Mouse (Mus musculus) lung, embryonic 14.5 days (tissue): ENCODE results near the gene Metap2. TPM values are rescaled to one million over a fixed set of nuclear protein-coding genes. Genes with fewer than 3 reads are reported as not detected.

ENCODE experiments used
- ATAC-seq: fragments of 200-750 bp; cut with Nextera tagmentation; 2 replicates; pipeline ENCODE4 v1.8.0; 2017; ENCODE audit warnings: mild to moderate bottlenecking, moderate TSS enrichment, moderate library complexity; ENCODE audit not compliant: insufficient read depth
- DNase-seq: peaks from one replicate; pipeline ENCODE4 v3.0.0-alpha.2; 2015
- H3K27ac ChIP-seq: fragments of 300-500 bp; sonication (generic); 2 replicates; pipeline ENCODE4 v1.5.1; 2014; ENCODE audit warnings: low read depth, mild to moderate bottlenecking, moderate library complexity
- H3K27me3 ChIP-seq: fragments of 300-500 bp; sonication (generic); 2 replicates; pipeline ENCODE4 v1.6.1; 2014; ENCODE audit warnings: low read length, control low read depth; ENCODE audit not compliant: insufficient read depth
- H3K36me3 ChIP-seq: fragments of 300-500 bp; sonication (generic); 2 replicates; pipeline ENCODE4 v1.6.1; 2014; ENCODE audit warnings: control low read depth; ENCODE audit not compliant: insufficient read depth
- H3K4me1 ChIP-seq: fragments of 300-500 bp; sonication (generic); 2 replicates; pipeline ENCODE4 v1.6.1; 2014; ENCODE audit warnings: antibody characterized with exemption, control low read depth; ENCODE audit not compliant: insufficient read depth
- H3K4me2 ChIP-seq: fragments of 300-500 bp; sonication (generic); 2 replicates; pipeline ENCODE4 v1.6.1; 2014; ENCODE audit warnings: mild to moderate bottlenecking
- H3K4me3 ChIP-seq: fragments of 300-500 bp; sonication (generic); 2 replicates; pipeline ENCODE4 v1.5.1; 2014; ENCODE audit warnings: low read depth, low read length
- H3K9ac ChIP-seq: fragments of 300-500 bp; sonication (generic); 2 replicates; pipeline ENCODE4 v1.6.1; 2014
- H3K9me3 ChIP-seq: fragments of 300-500 bp; sonication (generic); 2 replicates; pipeline ENCODE4 v1.6.1; 2016; ENCODE audit warnings: low read depth, low read length, control low read depth
- CTCF ChIP-seq: IDR thresholded peaks from 2 replicates; pipeline ENCODE4 v1.5.1; 2016; ENCODE audit warnings: antibody characterized with exemption, low read depth
- WGBS: fragments of 180-500 bp; shearing (Covaris S2); extraction: QIAGEN DNeasy Blood & Tissue Kit; methylation state at CpG from one replicate; pipeline ENCODE4 v1.1.7; 2014; 5-methylcytosine and 5-hydroxymethylcytosine counted together
- polyA plus RNA-seq: library from polyadenylated mRNA; unstranded; fragments of >200 nt; fragmentation: Nextera tagmentation; extraction: Ambion mirVana; gene quantifications from 2 replicates; pipeline ENCODE4 v1.2.1, GENCODE M21; 2014

The Metap2 gene
- polyA plus RNA-seq, 1 experiment from 2014 or later = 213 TPM

DNA sequence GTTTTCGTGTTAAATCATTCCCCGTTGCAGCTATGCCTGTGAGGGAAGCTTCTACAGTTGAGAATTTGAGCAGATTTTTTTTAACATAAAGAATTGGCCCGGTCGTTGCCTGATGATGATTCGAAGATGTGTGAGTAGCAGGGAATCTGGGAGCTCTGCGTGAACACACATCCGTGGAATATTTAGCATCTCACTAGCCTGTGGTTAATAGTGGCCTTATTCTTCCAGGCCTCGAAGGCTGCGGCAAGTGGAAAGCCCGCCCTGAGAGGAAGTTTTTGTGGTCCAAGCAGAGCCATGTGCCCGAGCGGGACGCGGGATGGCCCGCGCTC, 63.6 kb downstream of the Metap2 start:
- Histone ChIP-seq H3K27me3 (peaks cover 58% of the 10 kb centered on the region), H3K9ac (no peak overlapping the region), H3K36me3 (no peaks in the 10 kb centered on the region), H3K27ac (no peak overlapping the region), H3K4me2 (peak overlapping the region; percentile 96), H3K4me1 (0 out of 2 replicates have a peak, but pooled peaks cover 2% of the 10 kb centered on the region), H3K9me3 (no peaks in the 10 kb centered on the region), H3K4me3 (peak overlapping the region; percentile 73)
- DNase-seq = no peak
- TF ChIP-seq CTCF = no peak
- WGBS = 2% methylated on average over 16 of the region's 16 CpGs
- ATAC-seq = no peak

DNA sequence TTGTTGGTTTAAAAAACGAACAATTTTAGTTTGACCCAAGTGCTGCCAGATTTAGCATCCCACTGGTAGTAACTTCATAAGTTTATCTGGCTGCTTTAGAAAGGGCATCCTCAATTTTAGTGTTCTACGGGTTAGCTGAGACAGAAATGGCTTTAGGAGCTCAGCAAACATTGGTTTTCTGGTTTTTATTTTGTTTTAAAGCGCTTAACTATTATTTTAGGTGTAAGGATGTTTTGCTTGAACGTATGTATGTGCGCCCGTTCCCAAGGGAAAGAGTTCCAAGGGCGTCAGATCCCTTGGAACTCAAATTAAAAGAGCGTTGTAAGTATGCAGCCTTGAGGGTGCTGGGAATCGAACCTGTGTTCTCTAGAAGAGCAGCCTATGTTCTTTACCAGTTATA, 64.1 kb downstream of the Metap2 start:
- WGBS = 35% methylated on average over 9 of the region's 9 CpGs
- DNase-seq (no peak), ATAC-seq (no peak)
- H3K4me2 ChIP-seq = peak overlapping the region; percentile 96
- no peak overlapping the region for H3K4me3 ChIP-seq
- 0 out of 2 replicates have a peak, but pooled peaks cover 2% of the 10 kb centered on the region for H3K4me1 ChIP-seq
- H3K36me3 ChIP-seq = no peaks in the 10 kb centered on the region
- peaks cover 58% of the 10 kb centered on the region for H3K27me3 ChIP-seq
- no peak for TF ChIP-seq CTCF
- no peaks in the 10 kb centered on the region for H3K9me3 ChIP-seq
- H3K9ac ChIP-seq = no peak overlapping the region
- H3K27ac ChIP-seq = no peak overlapping the region

DNA sequence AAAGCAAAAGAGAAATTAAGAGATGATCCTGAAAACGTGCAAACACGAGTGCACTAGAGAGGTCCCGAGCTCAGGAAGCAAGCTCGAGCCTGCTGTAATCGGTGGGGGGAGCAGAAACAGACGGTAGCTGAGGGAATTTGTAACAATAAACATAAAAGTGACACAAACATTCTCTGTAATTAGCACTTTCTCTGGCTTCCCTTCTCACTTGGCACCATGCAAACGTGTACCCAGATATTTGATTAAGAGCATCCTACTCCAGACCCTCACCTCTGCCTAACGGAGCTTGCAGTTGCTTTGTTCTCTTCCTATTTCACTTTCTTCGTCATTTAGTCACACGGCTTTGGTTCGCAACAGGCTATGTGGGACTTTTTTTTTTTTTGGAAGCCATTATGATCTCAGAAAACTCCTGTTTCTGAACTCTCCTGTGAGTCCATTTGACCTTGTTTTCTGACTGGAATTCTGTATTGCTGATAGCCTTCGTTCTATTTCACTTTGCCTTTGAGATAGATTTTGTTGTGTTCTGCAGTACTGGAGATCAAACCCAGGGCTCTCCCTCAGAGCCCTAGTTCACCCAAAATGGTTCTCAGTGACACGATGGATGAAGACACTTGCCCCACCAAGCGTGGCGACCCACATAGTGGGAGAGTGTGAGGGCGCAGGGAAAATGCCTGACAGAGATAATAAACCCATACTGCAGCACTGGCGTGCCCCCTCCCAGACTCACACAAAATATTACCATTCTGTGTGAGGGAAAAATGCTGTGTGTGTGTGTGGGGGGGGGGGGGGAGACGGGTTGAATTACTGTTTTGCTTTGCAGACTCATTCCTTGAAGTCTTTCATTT, 64.9 kb downstream of the Metap2 start:
- Histone ChIP-seq H3K27ac (no peak overlapping the region), H3K27me3 (peaks cover 58% of the 10 kb centered on the region), H3K4me1 (0 out of 2 replicates have a peak, but pooled peaks cover 2% of the 10 kb centered on the region), H3K9me3 (no peaks in the 10 kb centered on the region), H3K36me3 (no peaks in the 10 kb centered on the region), H3K4me3 (no peak overlapping the region; the same call in 1 of the 2 replicates), H3K9ac (no peak overlapping the region), H3K4me2 (peak overlapping the region; percentile 44)
- WGBS = 4% methylated on average over 18 of the region's 18 CpGs
- no peak for DNase-seq
- no peak for ATAC-seq
- no peak for TF ChIP-seq CTCF

DNA sequence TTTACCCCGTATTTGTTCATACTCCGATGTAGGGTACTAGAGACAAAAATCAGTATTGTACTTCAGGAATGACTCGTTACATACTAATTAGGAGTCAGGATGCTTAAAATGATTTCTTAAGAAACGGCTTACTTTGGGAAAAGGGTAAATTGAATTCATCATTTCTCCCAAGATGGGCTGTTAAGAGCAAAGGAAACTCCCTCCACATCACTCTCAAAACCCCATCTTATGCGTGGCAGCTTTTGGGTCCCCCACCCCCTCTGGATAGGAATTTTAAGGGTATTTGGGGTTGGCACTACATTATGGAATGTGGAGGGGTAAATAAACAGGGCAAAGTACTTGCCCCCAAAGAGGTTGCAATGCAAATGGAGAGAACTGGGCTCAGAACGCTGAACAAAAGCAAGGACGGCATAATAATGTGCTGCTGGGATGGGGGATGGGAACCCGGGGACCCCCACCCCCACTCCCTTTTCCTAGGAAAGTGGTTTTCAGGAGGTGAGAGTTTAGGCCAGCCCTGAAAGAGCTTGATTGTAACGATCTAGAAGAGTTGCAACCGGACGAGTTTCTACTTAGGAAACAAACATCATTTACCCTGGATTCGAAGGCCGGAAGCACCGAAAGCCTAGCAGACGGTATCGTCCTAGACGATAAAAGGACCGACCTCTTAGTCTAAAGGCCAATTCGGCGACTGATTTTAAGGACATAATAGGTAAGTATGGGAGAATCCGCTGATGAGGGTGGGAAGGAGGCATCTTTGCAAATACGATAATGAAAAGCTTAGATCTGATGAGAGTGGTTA, 65.8 kb downstream of the Metap2 start, which contains the start of gene Usp44:
TSS of gene Usp44 (plus strand) at position 625 of the 799 bp plus-strand sequence.
- Histone ChIP-seq H3K27ac (no peak within 1 kb of the TSS), H3K4me1 (0 out of 2 replicates have a peak, but pooled peaks cover 2% of the 10 kb centered on the region), H3K4me3 (no peak within 1 kb of the TSS; the same call in 1 of the 2 replicates), H3K9ac (no peak within 1 kb of the TSS), H3K27me3 (peaks cover 58% of the 10 kb centered on the region), H3K36me3 (no peaks in the 10 kb centered on the region), H3K4me2 (peak within 1 kb of the TSS; percentile 44), H3K9me3 (no peaks in the 10 kb centered on the region)
- DNase-seq (peak; percentile 30), ATAC-seq (no peak)
- WGBS = 11% methylated on average over 22 of the region's 22 CpGs
- TF ChIP-seq CTCF = no peak

DNA sequence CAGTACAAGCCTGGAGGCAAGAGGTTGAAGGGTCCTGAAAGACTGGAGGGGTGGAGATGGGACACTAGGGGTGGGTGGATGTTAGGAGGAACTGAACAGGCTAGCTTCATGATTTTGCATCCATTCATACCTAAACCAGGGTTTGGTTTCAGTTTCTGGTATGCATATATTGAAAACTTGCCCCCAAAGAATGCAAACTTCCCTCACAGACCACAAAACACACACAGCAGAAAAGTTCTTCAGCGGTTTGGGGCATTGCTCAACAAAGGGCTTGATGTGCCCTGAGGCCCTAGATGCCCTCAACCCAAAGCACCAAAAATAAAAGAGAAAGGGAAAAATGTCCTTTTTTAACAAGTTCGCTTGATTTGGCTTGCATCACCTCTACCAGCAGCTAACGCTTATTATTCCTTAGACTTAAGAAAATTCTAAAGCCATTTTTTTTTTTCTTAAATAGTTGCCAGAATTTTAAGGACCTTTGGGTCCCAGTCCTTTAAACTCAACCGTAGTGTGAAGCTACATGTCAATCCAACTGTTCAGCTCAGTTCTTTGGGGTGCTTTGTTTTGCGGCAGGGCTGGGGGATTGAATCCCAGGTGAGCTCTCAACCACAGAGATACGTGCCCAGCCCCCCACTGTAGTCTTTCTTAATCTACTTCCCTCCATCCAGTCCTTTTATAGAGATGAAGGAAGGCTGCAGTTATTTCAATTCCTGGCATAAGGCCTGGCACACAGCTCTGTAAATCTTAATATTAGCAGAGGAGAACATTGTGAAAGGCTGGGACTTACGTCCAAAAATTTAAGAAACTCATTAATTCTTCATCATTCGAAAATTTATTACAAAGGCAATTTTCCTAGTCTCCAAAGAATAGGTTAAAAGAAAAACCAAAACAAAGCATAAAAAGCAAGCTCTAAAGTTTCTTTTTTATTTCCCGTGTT, 66.7 kb downstream of the Metap2 start:
- Histone ChIP-seq H3K27me3 (peaks cover 54% of the 10 kb centered on the region), H3K27ac (no peak overlapping the region), H3K4me3 (no peak overlapping the region), H3K4me2 (no peak overlapping the region), H3K36me3 (no peaks in the 10 kb centered on the region), H3K9me3 (no peaks in the 10 kb centered on the region), H3K9ac (no peak overlapping the region), H3K4me1 (0 out of 2 replicates have a peak, but pooled peaks cover 2% of the 10 kb centered on the region)
- 44% methylated on average over 9 of the region's 9 CpGs for WGBS
- ATAC-seq = no peak
- no peak for DNase-seq
- TF ChIP-seq CTCF = no peak

DNA sequence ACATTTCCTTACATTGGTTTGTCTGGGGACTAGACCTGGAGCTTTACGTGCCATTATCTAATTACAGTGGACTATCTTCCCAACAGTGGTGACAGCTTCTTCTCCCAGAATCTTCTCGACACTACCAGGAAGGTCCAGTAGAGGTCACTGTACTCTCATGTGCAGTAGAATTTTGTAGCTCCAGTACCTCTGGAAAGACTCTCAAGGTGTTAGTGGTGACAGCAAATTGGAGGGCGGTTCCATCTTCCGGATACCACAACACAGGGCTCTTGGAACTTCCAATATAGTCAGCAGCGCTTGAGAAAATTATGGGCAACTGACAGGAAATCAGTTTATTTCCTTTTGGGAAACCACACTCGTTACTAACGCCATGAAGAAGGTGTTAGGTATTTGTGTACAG, 78.2 kb downstream of the Metap2 start:
- H3K27ac ChIP-seq = no peak overlapping the region
- H3K36me3 ChIP-seq = no peaks in the 10 kb centered on the region
- H3K4me1 ChIP-seq = no peaks in the 10 kb centered on the region
- H3K9ac ChIP-seq = no peak overlapping the region
- ATAC-seq = no peak
- H3K27me3 ChIP-seq = 0 out of 2 replicates have a peak, but pooled peaks cover 6% of the 10 kb centered on the region
- DNase-seq = peak; percentile 83
- H3K4me2 ChIP-seq = no peak overlapping the region
- peak; percentile 77 for TF ChIP-seq CTCF
- no peaks in the 10 kb centered on the region for H3K9me3 ChIP-seq
- H3K4me3 ChIP-seq = no peak overlapping the region
- WGBS = 37% methylated on average over 7 of the region's 7 CpGs
